In genomic region chr13:111954520-111954884, GRCm38 (mm10) we compare ENCODE assay signal across 10 mouse cellular contexts.
DNase-seq lines count a peak whose midpoint lies in the region; ATAC-seq and TF ChIP-seq lines count a peak whose summit lies in the region.
"Had no signal": no experiment of that assay in that cellular context is flagged by ENCODE, and none has a peak within 500 bp of the region (broad histone marks: within the 10 kb centered on the region; RNA-seq: fewer than 3 reads in every experiment).

No protein-coding gene starts in this region.

- TF ChIP-seq CTCF in heart, adult 2 months (IDR thresholded peaks at IDR 0.05): peak; percentile 37

- TF ChIP-seq EP300 in heart, adult 2 months (IDR thresholded peaks at IDR 0.05; ENCODE audit: insufficient read depth, low read depth, low read length): peak; percentile 96

- peaks cover 11% of the 10 kb centered on the region for H3K36me3 ChIP-seq in heart, adult 2 months (ENCODE audit: control insufficient read depth, insufficient read depth, low read length)
- H3K36me3 ChIP-seq in kidney, embryonic 15.5 days: no peaks in the 10 kb centered on the region
- H3K36me3 ChIP-seq in stomach, embryonic 15.5 days: no peaks in the 10 kb centered on the region

- H3K4me1 ChIP-seq in heart, adult 2 months (ENCODE audit: control insufficient read depth, insufficient read depth, low read length): peaks cover 16% of the 10 kb centered on the region
- H3K4me1 ChIP-seq in kidney, embryonic 15.5 days: peaks cover 27% of the 10 kb centered on the region
- H3K4me1 ChIP-seq in stomach, embryonic 15.5 days: 0 out of 2 replicates have a peak, but pooled peaks cover 7% of the 10 kb centered on the region

- H3K9me3 ChIP-seq in kidney, embryonic 15.5 days (replicated peaks): no peaks in the 10 kb centered on the region
- H3K9me3 ChIP-seq in stomach, embryonic 15.5 days: no peaks in the 10 kb centered on the region

- H3K27ac ChIP-seq in heart, adult 2 months: peak overlapping the region; percentile 88
- H3K27ac ChIP-seq in kidney, embryonic 15.5 days: peak overlapping the region; percentile 65
- peak overlapping the region; percentile 36; the same call in 1 of the 2 replicates for H3K27ac ChIP-seq in stomach, embryonic 15.5 days
- H3K27ac ChIP-seq: liver, embryonic 14.5 days had no signal

- no peaks in the 10 kb centered on the region for H3K79me2 ChIP-seq in heart, adult 2 months (replicated peaks; ENCODE audit: control insufficient read depth, insufficient read depth, low read length)

- H3K4me3 ChIP-seq in heart, adult 2 months: no peak overlapping the region; the same call in 1 of the 2 replicates
- H3K4me3 ChIP-seq in kidney, embryonic 15.5 days (replicated peaks): no peak overlapping the region
- H3K4me3 ChIP-seq in stomach, embryonic 15.5 days (replicated peaks): no peak overlapping the region
- H3K4me3 ChIP-seq: erythroblast, embryonic 14.5 days had no signal

- no peaks in the 10 kb centered on the region for H3K27me3 ChIP-seq in heart, adult 2 months (ENCODE audit: control insufficient read depth, insufficient read depth, low read length)
- no peaks in the 10 kb centered on the region for H3K27me3 ChIP-seq in kidney, embryonic 15.5 days
- H3K27me3 ChIP-seq in stomach, embryonic 15.5 days (replicated peaks): no peaks in the 10 kb centered on the region

- DNase-seq in lung, adult 18-20 months: peak; percentile 28 to 37
- no peak for DNase-seq in lung, postnatal 25 days (ENCODE audit: low spot score)
- DNase-seq in heart, adult 2 months: peak; percentile 67 to 84
- DNase-seq in cerebellum, postnatal 10 days: no peak
- no peak for DNase-seq in cerebellum, postnatal 4 days (ENCODE audit: low spot score in 2 of 2)

- TF ChIP-seq POLR2A in heart, adult 2 months (IDR thresholded peaks at IDR 0.05; ENCODE audit: insufficient read depth, low read depth, low read length): peak; percentile 51; the same call in 1 of the 2 replicates

- intact Hi-C loops in heart, adult 2 months (cut with DNase I): loop anchor here (5.0 kb wide), 2 partner anchors 147 to 162 kb away; partner anchors contain the start of gene Map3k1

- 17% methylated on average over 6 of the region's 6 CpGs for WGBS in heart, adult 2 months
- WGBS in kidney, embryonic 15.5 days: 12% methylated on average over 6 of the region's 6 CpGs
- WGBS in stomach, embryonic 15.5 days: 11% methylated on average over 6 of the region's 6 CpGs

- H3K9ac ChIP-seq in heart, adult 2 months (ENCODE audit: low read depth, low read length): no peak overlapping the region
- no peak overlapping the region for H3K9ac ChIP-seq in kidney, embryonic 15.5 days
- H3K9ac ChIP-seq in stomach, embryonic 15.5 days: no peak overlapping the region
- H3K9ac ChIP-seq: liver, embryonic 14.5 days had no signal

- peak; percentile 75 for ATAC-seq in kidney, embryonic 15.5 days (replicated peaks; ENCODE audit: low FRiP score)
- no peak for ATAC-seq in stomach, embryonic 15.5 days (ENCODE audit: insufficient read depth, low FRiP score, low read depth)
- no peak for ATAC-seq in inflammation-experienced regulatory T-cells, adult 6 months

- 0 out of 2 replicates have a peak overlapping the region, but pooled peaks have one; percentile 17 for H3K4me2 ChIP-seq in kidney, embryonic 15.5 days
- no peak overlapping the region for H3K4me2 ChIP-seq in stomach, embryonic 15.5 days

Comparison
In these comparisons a context has a peak if more than half of its experiments do, and no peak if none do; other contexts are left out.
1. DNase-seq: peak in lung, adult 18-20 months (2 of 2) and heart, adult 2 months (2 of 2); none in lung, postnatal 25 days (single experiment), cerebellum, postnatal 10 days (0 of 2) and cerebellum, postnatal 4 days (0 of 2).
2. H3K27ac ChIP-seq: peak in every context shown above with its lines; median percentile 88 in heart, adult 2 months; 65 in kidney, embryonic 15.5 days; 36 in stomach, embryonic 15.5 days.